In the genomic region with DNA sequence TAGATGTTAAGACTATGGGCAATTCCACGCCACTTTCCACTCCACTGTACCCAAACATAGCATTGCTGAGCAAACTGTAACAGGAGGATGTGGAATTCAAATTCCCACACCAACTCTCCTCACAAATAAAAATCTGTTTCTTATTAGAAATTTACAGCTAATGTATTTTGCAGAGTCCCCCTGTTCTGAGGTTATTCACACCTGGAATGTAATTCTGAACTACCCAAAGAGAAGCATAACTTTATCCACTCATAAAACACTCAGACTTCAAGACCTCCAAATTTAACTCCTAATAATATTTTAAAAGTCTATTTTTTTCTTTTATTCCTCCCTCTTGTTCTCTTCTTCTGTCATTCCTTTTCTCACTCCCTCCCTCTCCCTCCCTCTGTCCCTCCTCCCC, we compare ENCODE assay signal across 35 mouse cellular contexts.
"Had no signal": no experiment of that assay in that cellular context is flagged by ENCODE, and none has a peak within 500 bp of the region (broad histone marks: within the 10 kb centered on the region; RNA-seq: fewer than 3 reads in every experiment).

No protein-coding gene starts in this region.

- H3K4me1 ChIP-seq: heart, embryonic 10.5 days; heart, embryonic 12.5 days; heart, embryonic 13.5 days; heart, embryonic 15.5 days; hindbrain, embryonic 10.5 days; hindbrain, embryonic 12.5 days; hindbrain, embryonic 13.5 days; hindbrain, embryonic 15.5 days; intestine, embryonic 15.5 days; kidney, embryonic 15.5 days had no signal

- H3K9ac ChIP-seq: heart, embryonic 12.5 days; heart, embryonic 13.5 days; heart, embryonic 15.5 days; hindbrain, embryonic 12.5 days; hindbrain, embryonic 13.5 days; hindbrain, embryonic 14.5 days; hindbrain, embryonic 15.5 days; intestine, embryonic 15.5 days; kidney, embryonic 15.5 days had no signal

- H3K27me3 ChIP-seq: heart, embryonic 12.5 days; heart, embryonic 13.5 days; heart, embryonic 15.5 days; hindbrain, embryonic 12.5 days; hindbrain, embryonic 13.5 days; hindbrain, embryonic 15.5 days; intestine, embryonic 15.5 days; kidney, embryonic 15.5 days had no signal

- DNase-seq: heart, postnatal 10 days; heart, postnatal 14 days; heart, postnatal 36 days; heart, postnatal 4 days; kidney, adult 11 months; kidney, adult 18-20 months; kidney, adult 2 months; kidney, adult 8-10 months; kidney, adult 9 months; kidney, postnatal 10 days; kidney, postnatal 14 days; kidney, postnatal 25 days; kidney, postnatal 36 days; kidney, postnatal 4 days; layer of hippocampus, adult 9-11 months; layer of hippocampus, postnatal 36 days had no signal

- H3K27ac ChIP-seq: heart, embryonic 10.5 days; heart, embryonic 13.5 days; heart, embryonic 15.5 days; hindbrain, embryonic 10.5 days; hindbrain, embryonic 12.5 days; hindbrain, embryonic 13.5 days; hindbrain, embryonic 14.5 days; hindbrain, embryonic 15.5 days; hindbrain, postnatal 0 days; intestine, embryonic 15.5 days; kidney, embryonic 15.5 days; kidney, postnatal 0 days; layer of hippocampus, adult 2 months had no signal

- H3K4me3 ChIP-seq: heart, embryonic 10.5 days; heart, embryonic 12.5 days; heart, embryonic 13.5 days; heart, embryonic 15.5 days; hindbrain, embryonic 10.5 days; hindbrain, embryonic 12.5 days; hindbrain, embryonic 13.5 days; hindbrain, embryonic 15.5 days; intestine, embryonic 15.5 days; kidney, embryonic 15.5 days; layer of hippocampus, adult 2 months had no signal

- H3K4me2 ChIP-seq: heart, embryonic 11.5 days; heart, embryonic 12.5 days; heart, embryonic 13.5 days; heart, embryonic 15.5 days; hindbrain, embryonic 12.5 days; hindbrain, embryonic 13.5 days; hindbrain, embryonic 14.5 days; hindbrain, embryonic 15.5 days; intestine, embryonic 15.5 days; kidney, embryonic 15.5 days had no signal

- H3K36me3 ChIP-seq: heart, embryonic 10.5 days; heart, embryonic 12.5 days; heart, embryonic 13.5 days; heart, embryonic 15.5 days; hindbrain, embryonic 10.5 days; hindbrain, embryonic 12.5 days; hindbrain, embryonic 13.5 days; hindbrain, embryonic 15.5 days; intestine, embryonic 15.5 days; kidney, embryonic 15.5 days had no signal

- H3K9me3 ChIP-seq: heart, embryonic 10.5 days; heart, embryonic 12.5 days; heart, embryonic 13.5 days; heart, embryonic 15.5 days; hindbrain, embryonic 10.5 days; hindbrain, embryonic 12.5 days; hindbrain, embryonic 13.5 days; hindbrain, embryonic 15.5 days; intestine, embryonic 15.5 days; kidney, embryonic 15.5 days had no signal

- ATAC-seq: hindbrain, embryonic 16.5 days; hindbrain, postnatal 0 days; inflammation-experienced regulatory T-cells, adult 6 months; intestine, embryonic 15.5 days; intestine, embryonic 16.5 days; intestine, postnatal 0 days had no signal
